Mouse (Mus musculus) mammary gland, adult 2 months (tissue): Measurements from ENCODE around the gene Zfp810. TPM values are rescaled to one million over a fixed set of nuclear protein-coding genes. Genes with fewer than 3 reads are reported as not detected.

Experiments
- polyA plus RNA-seq: library from polyadenylated mRNA; depleted of rRNA; stranded (reverse); fragments of >200 nt; gene quantifications from 2 replicates; pipeline ENCODE4 v1.2.3, GENCODE M21; 2012; ENCODE audit warnings: low replicate concordance; rRNA removed

The Zfp810 gene
- 5.8 and 7.8 TPM in 2 replicates for polyA plus RNA-seq

DNA sequence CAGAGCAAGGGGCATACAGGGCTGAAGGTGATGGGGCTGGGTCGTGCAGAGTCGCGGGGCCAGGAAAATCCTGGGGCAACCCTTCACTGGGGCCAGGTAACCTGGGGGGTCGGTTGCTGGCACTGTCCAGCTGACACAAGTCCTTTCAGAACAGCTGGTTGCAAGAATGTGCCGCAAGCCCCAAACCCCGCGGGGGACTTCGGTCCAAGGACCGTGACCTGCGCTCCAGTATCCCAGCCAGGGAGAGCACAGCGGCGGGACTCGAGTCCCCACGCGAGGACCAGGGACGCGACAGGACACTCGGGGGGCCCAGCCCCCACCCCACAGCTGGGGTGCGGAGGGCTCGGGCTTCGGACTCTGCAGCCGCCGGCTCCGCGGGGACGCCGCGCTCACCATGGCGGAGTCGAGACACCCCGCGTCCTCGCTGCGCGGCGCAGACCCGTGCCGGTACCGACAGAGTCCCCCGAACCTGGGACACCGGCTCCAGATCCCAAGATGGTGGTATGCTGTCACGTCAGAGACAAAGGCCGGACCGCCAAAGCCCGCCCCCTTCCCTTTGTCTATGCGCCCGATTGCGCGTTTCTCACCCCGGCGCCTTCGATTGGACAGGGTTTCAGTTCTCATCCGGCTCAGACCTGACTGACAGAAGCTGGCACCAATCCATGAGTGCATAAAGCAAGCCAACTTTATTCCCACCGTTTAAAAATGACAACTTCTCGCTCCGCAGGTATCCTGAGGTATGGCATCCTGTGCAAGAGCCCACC lies at the start of gene Zfp810:
Gene Zfp810, minus strand, starts transcription at position 493 of the 764 bp plus-strand sequence.

GRCm38 (mm10) chr9:22259184-22260091 lies 48.0 kb downstream of the Zfp810 start, which contains the start of gene Zfp599:
Gene Zfp599, minus strand, starts transcription at chr9:22259895.

Other genes with a start within 250 kb of the Zfp810 start
- not detected in 2 replicates for gene Gm49318, start 236.4 kb downstream of the Zfp810 start, polyA plus RNA-seq
- gene Zfp653, start 236.3 kb downstream of the Zfp810 start, polyA plus RNA-seq = 16.2 and 26.2 TPM in 2 replicates
- 50.9 and 75.0 TPM in 2 replicates for gene Ecsit, start 222.2 kb downstream of the Zfp810 start, polyA plus RNA-seq
- 52.5 and 58.1 TPM in 2 replicates for gene Cnn1, start 208.4 kb downstream of the Zfp810 start, polyA plus RNA-seq
- gene Elof1, start 190.5 kb downstream of the Zfp810 start, polyA plus RNA-seq = 138 and 169 TPM in 2 replicates
- gene Acp5, start 171.9 kb downstream of the Zfp810 start, polyA plus RNA-seq = 477 and 607 TPM in 2 replicates
- 49.0 and 67.1 TPM in 2 replicates for gene Pigyl, start 150.8 kb downstream of the Zfp810 start, polyA plus RNA-seq
- 0.11 and 0.30 TPM in 2 replicates for gene Zfp872, start 119.6 kb downstream of the Zfp810 start, polyA plus RNA-seq
- gene Zfp809, start 81.9 kb downstream of the Zfp810 start, polyA plus RNA-seq = 19.2 and 19.9 TPM in 2 replicates
- 0.12 and 0.27 TPM in 2 replicates for gene Zfp599, start 47.8 kb downstream of the Zfp810 start, polyA plus RNA-seq
- 0.53 and 1.2 TPM in 2 replicates for gene Anln, start 81.5 kb upstream of the Zfp810 start, polyA plus RNA-seq
- gene 9530077C05Rik, start 103.9 kb upstream of the Zfp810 start, polyA plus RNA-seq = 0.18 and 0.72 TPM in 2 replicates
- gene Gm17545, start 146.6 kb upstream of the Zfp810 start, polyA plus RNA-seq = not detected in 2 replicates
- 40.6 and 147 TPM in 2 replicates for gene Rp9, start 162.1 kb upstream of the Zfp810 start, polyA plus RNA-seq
- gene Bbs9, start 168.1 kb upstream of the Zfp810 start, polyA plus RNA-seq = 11.4 and 12.0 TPM in 2 replicates